Mouse (Mus musculus): ENCODE data around the gene Grk6.

Gene Grk6

GRCm38 (mm10) chr13:55484520-55485088, 39.7 kb downstream of the Grk6 start:
- no peak for DNase-seq (ENCODE audit: low read depth, low spot score)

GRCm38 (mm10) chr13:55486029-55486794, 41.3 kb downstream of the Grk6 start:
- DNase-seq (ENCODE audit: low read depth, low spot score) = no peak

- peak; percentile 34 for DNase-seq (ENCODE audit: low read depth, low spot score)
Observed at GRCm38 (mm10) chr13:55486916-55487577, 42.2 kb downstream of the Grk6 start.

- no peak for DNase-seq (ENCODE audit: low read depth, low spot score)
Observed at GRCm38 (mm10) chr13:55487578-55488498, 43.0 kb downstream of the Grk6 start, which contains the start of gene Dbn1. Gene Dbn1, minus strand, starts transcription at chr13:55488111.

GRCm38 (mm10) chr13:55494257-55494656, 49.4 kb downstream of the Grk6 start:
- DNase-seq (ENCODE audit: low read depth, low spot score) = no peak

GRCm38 (mm10) chr13:55494883-55495621, 50.2 kb downstream of the Grk6 start:
- DNase-seq (ENCODE audit: low read depth, low spot score) = no peak

GRCm38 (mm10) chr13:55495702-55496101, 50.8 kb downstream of the Grk6 start:
- no peak for DNase-seq (ENCODE audit: low read depth, low spot score)

GRCm38 (mm10) chr13:55496661-55497060, 51.8 kb downstream of the Grk6 start:
- DNase-seq (ENCODE audit: low read depth, low spot score) = no peak

- no peak for DNase-seq (ENCODE audit: low read depth, low spot score)
Observed at GRCm38 (mm10) chr13:55498906-55499305, 54.0 kb downstream of the Grk6 start.

GRCm38 (mm10) chr13:55500575-55500974, 55.7 kb downstream of the Grk6 start:
- no peak for DNase-seq (ENCODE audit: low read depth, low spot score)

- DNase-seq (ENCODE audit: low read depth, low spot score) = no peak
Observed at GRCm38 (mm10) chr13:55502405-55502804, 57.5 kb downstream of the Grk6 start.

GRCm38 (mm10) chr13:55504390-55504789, 59.5 kb downstream of the Grk6 start:
- DNase-seq (ENCODE audit: low read depth, low spot score) = no peak

GRCm38 (mm10) chr13:55505810-55506209, 60.9 kb downstream of the Grk6 start:
- DNase-seq (ENCODE audit: low read depth, low spot score) = no peak

GRCm38 (mm10) chr13:55506697-55507096, 61.8 kb downstream of the Grk6 start:
- no peak for DNase-seq (ENCODE audit: low read depth, low spot score)

- no peak for DNase-seq (ENCODE audit: low read depth, low spot score)
Observed at GRCm38 (mm10) chr13:55507877-55508276, 63.0 kb downstream of the Grk6 start.

- no peak for DNase-seq (ENCODE audit: low read depth, low spot score)
Observed at GRCm38 (mm10) chr13:55508531-55508930, 63.7 kb downstream of the Grk6 start.

GRCm38 (mm10) chr13:55510332-55510667, 65.4 kb downstream of the Grk6 start:
- DNase-seq (ENCODE audit: low read depth, low spot score) = no peak
